Mouse (Mus musculus): ENCODE data around the gene Gm16253.

- no peak for TF ChIP-seq POLR2A (IDR thresholded peaks at IDR 0.05; ENCODE audit: borderline replicate concordance, extremely low read depth, insufficient read depth, insufficient read length, poor library complexity, severe bottlenecking)
- TF ChIP-seq CTCF (IDR thresholded peaks at IDR 0.05; ENCODE audit: borderline replicate concordance, extremely low read depth, insufficient read depth, insufficient read length), result no peak
Observed at GRCm38 (mm10) chr3:96599069-96599393, 22.2 kb downstream of the Gm16253 start.

Data from brain, embryonic 14.5 days (tissue).